Mouse (Mus musculus) midbrain, embryonic 12.5 days (tissue): ENCODE results near the gene Abca1. TPM values are rescaled to one million over a fixed set of nuclear protein-coding genes. Genes with fewer than 3 reads are reported as not detected.

Experiments used
- ATAC-seq: fragments of 200-750 bp; cut with Nextera tagmentation; 2 replicates; pipeline ENCODE4 v1.8.0; 2017; ENCODE audit warnings: low read depth, moderate TSS enrichment, moderate library complexity; ENCODE audit not compliant: low FRiP score
- H3K27ac ChIP-seq: fragments of 300-500 bp; sonication (generic); replicated peaks from 2 replicates; pipeline ENCODE4 v1.5.1; 2016; ENCODE audit warnings: mild to moderate bottlenecking
- H3K27me3 ChIP-seq: fragments of 300-500 bp; sonication (generic); 2 replicates; pipeline ENCODE4 v1.6.1; 2016; ENCODE audit warnings: mild to moderate bottlenecking
- H3K36me3 ChIP-seq: fragments of 300-500 bp; sonication (generic); 2 replicates; pipeline ENCODE4 v1.6.1; 2016
- H3K4me1 ChIP-seq: fragments of 300-500 bp; sonication (generic); 2 replicates; pipeline ENCODE4 v1.6.1; 2016
- H3K4me2 ChIP-seq: fragments of 300-500 bp; sonication (generic); replicated peaks from 2 replicates; pipeline ENCODE4 v1.6.1; 2016; ENCODE audit warnings: mild to moderate bottlenecking, moderate library complexity
- H3K4me3 ChIP-seq: fragments of 300-500 bp; sonication (generic); 2 replicates; pipeline ENCODE4 v1.5.1; 2016; ENCODE audit warnings: mild to moderate bottlenecking
- H3K9ac ChIP-seq: fragments of 300-500 bp; sonication (generic); replicated peaks from 2 replicates; pipeline ENCODE4 v1.6.1; 2016; ENCODE audit warnings: mild to moderate bottlenecking, moderate library complexity
- H3K9me3 ChIP-seq: fragments of 300-500 bp; sonication (generic); 2 replicates; pipeline ENCODE4 v1.6.1; 2016; ENCODE audit warnings: mild to moderate bottlenecking
- WGBS: fragments of 180-500 bp; shearing (Covaris S2); methylation state at CpG from one replicate; pipeline ENCODE4 v1.1.7; 2016; 5-methylcytosine and 5-hydroxymethylcytosine counted together
- polyA plus RNA-seq: library from polyadenylated mRNA; unstranded; fragments of >200 nt; fragmentation: Nextera tagmentation; extraction: Ambion mirVana; gene quantifications from 2 replicates; pipeline ENCODE4 v1.2.1, GENCODE M21; 2016

Abca1 gene
- polyA plus RNA-seq, 1 experiment from 2014 or later = 9.2 TPM

- 93% methylated on average over 9 of the region's 9 CpGs for WGBS
- ATAC-seq = no peak
- Histone ChIP-seq H3K9me3 (no peaks in the 10 kb centered on the region), H3K27ac (no peak overlapping the region), H3K9ac (no peak overlapping the region), H3K27me3 (no peaks in the 10 kb centered on the region), H3K4me2 (no peak overlapping the region), H3K36me3 (no peaks in the 10 kb centered on the region), H3K4me1 (no peaks in the 10 kb centered on the region), H3K4me3 (no peak overlapping the region)
These were observed 59.2 kb downstream of the Abca1 start for GRCm38 (mm10) chr4:53100492-53100891.

DNA sequence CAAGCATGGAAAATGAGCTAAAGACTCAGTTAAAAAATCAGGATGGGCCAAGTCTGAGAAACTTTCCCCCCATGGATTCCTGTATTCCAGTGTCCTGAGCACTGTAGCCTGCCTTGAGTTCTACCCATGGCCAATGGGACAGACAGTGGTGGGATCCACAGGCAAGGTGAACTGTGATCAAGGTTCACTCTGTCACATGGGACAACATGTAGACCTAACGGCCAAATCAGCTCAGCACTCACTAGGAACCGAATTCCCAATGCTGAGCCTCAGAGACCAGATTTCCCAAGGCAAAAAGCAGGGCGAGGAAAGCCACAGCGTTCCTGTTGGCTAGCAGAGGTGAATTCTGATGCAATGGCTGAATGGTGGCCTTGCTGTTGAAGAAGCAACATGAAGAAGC lies 64.8 kb downstream of the Abca1 start:
- Histone ChIP-seq H3K27me3 (no peaks in the 10 kb centered on the region), H3K9ac (no peak overlapping the region), H3K4me3 (no peak overlapping the region), H3K27ac (no peak overlapping the region), H3K9me3 (no peaks in the 10 kb centered on the region), H3K4me1 (no peaks in the 10 kb centered on the region), H3K4me2 (no peak overlapping the region), H3K36me3 (no peaks in the 10 kb centered on the region)
- WGBS = 87% methylated on average over 4 of the region's 4 CpGs
- ATAC-seq = no peak

GRCm38 (mm10) chr4:53094331-53094730 lies 65.4 kb downstream of the Abca1 start:
- no peak overlapping the region for H3K4me3 ChIP-seq
- ATAC-seq = no peak
- H3K27ac ChIP-seq = no peak overlapping the region
- WGBS = 83% methylated on average over 3 of the region's 3 CpGs
- no peaks in the 10 kb centered on the region for H3K4me1 ChIP-seq
- no peaks in the 10 kb centered on the region for H3K9me3 ChIP-seq
- no peaks in the 10 kb centered on the region for H3K27me3 ChIP-seq
- H3K36me3 ChIP-seq = no peaks in the 10 kb centered on the region
- no peak overlapping the region for H3K9ac ChIP-seq
- H3K4me2 ChIP-seq = no peak overlapping the region

DNA sequence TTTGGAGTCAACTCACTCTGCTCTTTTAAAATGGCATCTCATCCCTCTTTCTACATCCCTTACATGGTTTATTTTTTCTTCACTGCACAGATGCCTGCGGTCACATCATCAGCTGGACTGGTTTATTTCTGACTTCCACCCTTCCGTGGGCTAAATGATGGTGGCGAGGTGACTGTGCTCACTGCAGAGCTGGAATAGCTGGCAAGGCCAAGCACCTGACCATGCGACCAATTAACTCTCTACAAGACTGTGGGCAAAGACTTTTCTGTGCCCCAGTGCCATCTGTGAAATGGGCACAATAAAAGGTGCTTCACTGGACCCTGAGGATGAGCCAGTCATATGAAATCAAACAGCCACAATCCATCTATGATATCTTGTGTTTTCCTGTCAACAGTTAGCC lies 66.1 kb downstream of the Abca1 start:
- H3K9ac ChIP-seq = no peak overlapping the region
- no peak overlapping the region for H3K4me3 ChIP-seq
- no peaks in the 10 kb centered on the region for H3K9me3 ChIP-seq
- WGBS = 92% methylated on average over 4 of the region's 4 CpGs
- H3K36me3 ChIP-seq = peaks cover 4% of the 10 kb centered on the region; the same call in 1 of the 2 replicates
- ATAC-seq = no peak
- no peak overlapping the region for H3K27ac ChIP-seq
- no peaks in the 10 kb centered on the region for H3K27me3 ChIP-seq
- no peak overlapping the region for H3K4me2 ChIP-seq
- no peaks in the 10 kb centered on the region for H3K4me1 ChIP-seq

DNA sequence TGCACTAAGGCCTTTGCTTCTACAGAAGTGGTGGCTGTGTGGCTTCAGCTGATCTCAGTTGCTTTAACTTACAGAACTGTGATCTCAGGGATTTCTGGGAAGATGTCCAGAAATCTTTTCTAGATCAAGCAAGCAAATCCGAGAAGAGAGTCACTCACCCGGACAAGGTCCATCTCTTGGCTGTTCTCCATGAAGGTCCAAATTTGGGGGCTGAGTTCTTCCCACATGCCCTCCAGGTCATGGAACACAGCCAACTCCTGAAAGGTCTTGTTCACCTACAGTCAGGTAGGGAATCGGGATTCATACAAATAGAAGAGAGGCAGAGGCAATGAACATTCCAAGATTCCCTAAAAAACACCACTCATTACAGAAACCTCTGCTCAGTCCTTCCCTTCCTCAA lies 70.1 kb downstream of the Abca1 start:
- WGBS = 93% methylated on average over 3 of the region's 3 CpGs
- Histone ChIP-seq H3K4me3 (no peak overlapping the region), H3K27me3 (no peaks in the 10 kb centered on the region), H3K4me2 (no peak overlapping the region), H3K9ac (no peak overlapping the region), H3K36me3 (peaks cover 5% of the 10 kb centered on the region; the same call in 1 of the 2 replicates), H3K9me3 (no peaks in the 10 kb centered on the region), H3K27ac (no peak overlapping the region), H3K4me1 (no peaks in the 10 kb centered on the region)
- no peak for ATAC-seq

DNA sequence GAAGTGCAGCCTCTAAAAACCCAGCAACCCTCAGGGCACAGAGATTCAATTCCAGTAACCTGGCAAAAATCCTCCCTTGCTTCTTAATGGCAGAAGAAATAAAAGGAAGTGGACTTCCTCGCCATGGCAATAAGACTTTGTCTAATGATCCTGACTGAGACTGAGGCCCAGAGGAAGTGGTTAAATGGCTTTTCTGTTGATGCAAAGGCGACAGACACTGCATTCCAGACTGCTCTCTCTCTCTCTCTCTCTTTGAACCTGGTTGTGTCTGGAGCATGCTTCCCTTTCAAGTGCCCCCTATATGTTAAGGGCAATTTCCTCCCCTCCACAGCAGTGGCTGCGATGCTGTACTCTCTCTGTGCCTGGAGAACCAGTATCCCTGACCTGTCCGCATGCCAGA lies 70.7 kb downstream of the Abca1 start:
- no peak overlapping the region for H3K27ac ChIP-seq
- no peak overlapping the region for H3K9ac ChIP-seq
- H3K4me2 ChIP-seq = no peak overlapping the region
- H3K27me3 ChIP-seq = no peaks in the 10 kb centered on the region
- H3K4me3 ChIP-seq = no peak overlapping the region
- no peaks in the 10 kb centered on the region for H3K9me3 ChIP-seq
- WGBS = 76% methylated on average over 4 of the region's 4 CpGs
- peaks cover 7% of the 10 kb centered on the region; the same call in 1 of the 2 replicates for H3K36me3 ChIP-seq
- no peak for ATAC-seq
- no peaks in the 10 kb centered on the region for H3K4me1 ChIP-seq

DNA sequence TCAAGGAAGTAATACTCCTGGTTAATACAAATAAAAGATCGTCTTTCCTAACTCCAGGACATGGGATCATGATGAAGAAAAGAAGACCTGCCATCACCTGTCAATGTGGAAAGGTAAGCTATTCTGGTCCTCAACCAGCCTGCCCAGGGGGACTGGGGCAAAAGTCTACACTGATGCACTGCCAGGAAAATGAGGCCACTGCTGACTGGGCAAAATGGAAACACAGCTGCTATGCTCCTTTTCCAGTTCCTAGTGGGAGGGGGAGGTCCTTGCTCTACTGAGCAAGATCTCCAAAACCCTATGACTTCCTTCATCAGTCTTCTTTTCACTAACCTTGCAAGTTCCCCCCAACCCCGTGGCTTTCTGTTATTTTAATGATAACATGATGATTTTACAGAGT lies 73.1 kb downstream of the Abca1 start:
- Histone ChIP-seq H3K4me2 (no peak overlapping the region), H3K9me3 (no peaks in the 10 kb centered on the region), H3K4me1 (no peaks in the 10 kb centered on the region), H3K27ac (no peak overlapping the region), H3K27me3 (no peaks in the 10 kb centered on the region), H3K4me3 (no peak overlapping the region), H3K9ac (no peak overlapping the region), H3K36me3 (peaks cover 13% of the 10 kb centered on the region; the same call in 1 of the 2 replicates)
- ATAC-seq = no peak
- 80% methylated on average over 2 of the region's 2 CpGs for WGBS

GRCm38 (mm10) chr4:53085634-53086033 lies 74.1 kb downstream of the Abca1 start:
- Histone ChIP-seq H3K36me3 (peaks cover 13% of the 10 kb centered on the region; the same call in 1 of the 2 replicates), H3K4me2 (no peak overlapping the region), H3K4me1 (no peaks in the 10 kb centered on the region), H3K27me3 (no peaks in the 10 kb centered on the region), H3K9me3 (no peaks in the 10 kb centered on the region), H3K9ac (no peak overlapping the region), H3K4me3 (no peak overlapping the region), H3K27ac (no peak overlapping the region)
- no peak for ATAC-seq
- 80% methylated on average over 4 of the region's 4 CpGs for WGBS

DNA sequence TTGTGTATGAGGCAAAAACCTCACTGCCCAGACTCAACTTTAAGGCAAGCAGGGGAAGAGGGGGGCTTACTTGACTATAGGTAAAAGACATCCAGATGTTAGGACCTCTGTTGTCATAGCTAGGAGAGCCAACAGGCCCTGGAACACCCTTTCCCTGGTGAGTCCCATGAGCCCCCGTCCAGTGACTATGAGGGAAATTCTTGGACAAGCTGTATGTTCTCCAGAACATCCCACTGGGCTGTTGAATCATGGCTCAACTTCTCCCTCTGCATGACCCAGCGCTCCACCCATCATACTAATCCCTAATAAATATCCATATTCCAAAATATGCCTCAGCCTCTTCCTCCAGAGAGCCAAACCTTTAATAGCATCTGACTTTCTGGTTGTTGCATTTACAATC lies 76.6 kb downstream of the Abca1 start:
- Histone ChIP-seq H3K9ac (no peak overlapping the region), H3K4me3 (no peak overlapping the region), H3K4me2 (no peak overlapping the region), H3K9me3 (no peaks in the 10 kb centered on the region), H3K36me3 (0 out of 2 replicates have a peak, but pooled peaks cover 8% of the 10 kb centered on the region), H3K27me3 (no peaks in the 10 kb centered on the region), H3K4me1 (no peaks in the 10 kb centered on the region), H3K27ac (no peak overlapping the region)
- no peak for ATAC-seq
- WGBS = 86% methylated on average over 2 of the region's 2 CpGs

DNA sequence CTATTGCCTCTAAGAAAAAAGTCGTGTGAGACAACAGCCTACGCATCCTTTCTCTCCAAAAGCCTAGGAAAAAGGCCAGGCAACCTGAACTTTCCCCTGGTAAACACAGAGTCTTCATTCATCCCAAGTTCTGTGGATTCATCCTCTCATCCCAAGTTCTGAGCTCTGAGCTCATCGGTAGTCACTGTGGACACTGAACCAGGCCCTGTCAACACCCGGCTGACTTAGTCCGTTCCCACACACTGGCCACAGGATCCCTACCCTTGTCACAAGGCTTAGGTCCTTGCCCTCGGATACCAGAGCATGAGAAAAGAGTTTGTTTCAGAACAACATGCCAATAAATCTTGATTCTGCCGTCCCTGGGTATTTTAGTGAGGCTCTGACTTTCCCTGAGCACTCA lies 77.2 kb downstream of the Abca1 start:
- Histone ChIP-seq H3K4me3 (no peak overlapping the region), H3K4me1 (no peaks in the 10 kb centered on the region), H3K4me2 (no peak overlapping the region), H3K9me3 (no peaks in the 10 kb centered on the region), H3K36me3 (0 out of 2 replicates have a peak, but pooled peaks cover 8% of the 10 kb centered on the region), H3K9ac (no peak overlapping the region), H3K27me3 (no peaks in the 10 kb centered on the region), H3K27ac (no peak overlapping the region)
- WGBS = 92% methylated on average over 7 of the region's 7 CpGs
- ATAC-seq = no peak

DNA sequence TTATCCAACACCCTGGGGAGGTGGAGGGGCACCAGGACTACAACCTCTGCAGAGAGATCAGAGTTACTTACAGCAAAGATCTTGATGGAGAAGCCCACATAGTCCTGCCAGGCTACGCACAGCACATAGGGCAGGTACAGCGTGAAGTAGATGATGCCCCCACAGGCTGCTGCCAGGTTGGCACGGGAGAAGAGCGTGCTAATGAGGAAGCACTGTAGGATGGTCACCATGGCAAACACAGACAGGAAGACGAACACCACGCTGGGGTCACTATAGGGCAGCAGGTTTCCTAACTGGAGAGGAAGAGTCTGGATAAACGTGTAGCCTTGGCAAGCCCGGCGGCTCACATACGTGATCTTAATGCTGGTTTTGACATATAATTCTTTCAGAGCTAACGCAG lies 77.8 kb downstream of the Abca1 start:
- no peak overlapping the region for H3K4me3 ChIP-seq
- no peaks in the 10 kb centered on the region for H3K9me3 ChIP-seq
- H3K36me3 ChIP-seq = 0 out of 2 replicates have a peak, but pooled peaks cover 9% of the 10 kb centered on the region
- H3K27ac ChIP-seq = no peak overlapping the region
- no peak overlapping the region for H3K4me2 ChIP-seq
- H3K4me1 ChIP-seq = no peaks in the 10 kb centered on the region
- WGBS = 90% methylated on average over 11 of the region's 11 CpGs
- no peak overlapping the region for H3K9ac ChIP-seq
- ATAC-seq = no peak
- H3K27me3 ChIP-seq = no peaks in the 10 kb centered on the region

DNA sequence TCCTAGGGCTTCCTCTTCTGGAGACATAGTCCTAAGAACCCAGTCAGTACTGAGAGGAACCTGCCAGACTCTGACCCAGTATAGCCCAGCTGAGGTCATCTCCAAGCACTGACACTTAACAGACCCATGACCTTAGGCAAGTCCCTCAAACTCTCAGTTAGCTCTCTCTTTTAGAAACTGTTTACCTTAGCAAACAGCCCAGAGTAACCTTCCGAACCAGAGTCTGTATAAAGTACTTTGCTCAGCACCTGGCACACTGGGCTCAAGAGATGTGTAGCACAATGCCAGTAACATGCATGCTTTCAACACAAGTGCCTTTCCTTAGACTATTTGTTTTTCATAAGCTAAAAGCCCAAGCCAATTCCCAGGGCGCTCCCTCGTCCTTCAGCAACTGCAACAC lies 79.4 kb downstream of the Abca1 start:
- ATAC-seq = no peak
- Histone ChIP-seq H3K4me2 (no peak overlapping the region), H3K4me1 (no peaks in the 10 kb centered on the region), H3K27ac (no peak overlapping the region), H3K36me3 (0 out of 2 replicates have a peak, but pooled peaks cover 15% of the 10 kb centered on the region), H3K4me3 (no peak overlapping the region), H3K27me3 (no peaks in the 10 kb centered on the region), H3K9me3 (no peaks in the 10 kb centered on the region), H3K9ac (no peak overlapping the region)
- 90% methylated on average over 3 of the region's 3 CpGs for WGBS

- no peaks in the 10 kb centered on the region for H3K4me1 ChIP-seq
- H3K4me2 ChIP-seq = no peak overlapping the region
- no peak overlapping the region for H3K9ac ChIP-seq
- H3K4me3 ChIP-seq = no peak overlapping the region
- no peak for ATAC-seq
- H3K9me3 ChIP-seq = no peaks in the 10 kb centered on the region
- WGBS = 64% methylated on average over 2 of the region's 2 CpGs
- H3K27me3 ChIP-seq = no peaks in the 10 kb centered on the region
- 0 out of 2 replicates have a peak, but pooled peaks cover 15% of the 10 kb centered on the region for H3K36me3 ChIP-seq
- no peak overlapping the region for H3K27ac ChIP-seq
These were observed 80.8 kb downstream of the Abca1 start for GRCm38 (mm10) chr4:53078793-53079310.
